Mouse (Mus musculus): ENCODE measurements around the gene Avpr1b.

Gene Avpr1b

DNA sequence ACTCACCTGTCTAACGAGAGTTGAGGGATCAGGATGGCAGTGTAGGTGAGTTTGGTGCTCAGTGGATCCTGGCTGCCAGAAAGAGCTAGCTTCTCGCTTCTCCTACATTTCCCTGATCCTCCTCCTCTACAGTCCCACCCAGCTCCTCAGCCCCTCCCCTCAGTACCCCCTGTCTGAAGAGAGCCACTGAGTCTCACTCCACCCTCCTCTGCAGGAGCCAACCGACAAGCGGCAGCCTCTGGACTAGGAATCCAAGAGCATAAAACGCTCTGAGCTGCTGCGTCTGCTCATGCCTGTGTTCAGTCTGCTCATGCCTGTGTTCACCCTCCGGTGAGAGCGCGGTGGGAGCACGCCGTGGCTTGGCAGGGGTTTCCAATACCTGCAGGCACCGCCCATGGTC, at the start of gene Avpr1b:
Avpr1b (plus strand) TSS at position 335 of the 400 bp plus-strand sequence.
- DNase-seq (ENCODE audit: low spot score), result no peak

DNA sequence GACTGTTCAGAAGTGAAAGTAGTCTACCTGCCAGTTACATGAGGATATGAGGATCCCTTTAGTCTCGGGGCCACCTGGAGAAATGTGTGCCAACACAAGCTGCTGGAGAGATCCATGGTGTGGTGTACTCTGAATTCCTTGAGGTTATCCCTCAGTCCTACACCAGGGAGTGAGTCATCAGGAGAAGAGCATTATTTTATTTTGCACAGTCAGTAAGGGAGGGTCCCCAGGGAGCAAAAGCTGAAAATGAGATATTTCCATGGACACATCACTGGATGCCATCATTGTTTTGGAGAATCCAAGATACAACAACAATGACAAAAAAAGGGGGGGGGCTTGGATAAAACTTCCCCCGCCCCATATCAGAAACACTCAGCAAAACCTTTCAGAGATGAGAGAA, 47.1 kb upstream of the Avpr1b start:
- DNase-seq (ENCODE audit: low spot score), result no peak

GRCm38 (mm10) chr1:131553428-131553827, 45.6 kb upstream of the Avpr1b start:
- no peak for DNase-seq (ENCODE audit: low spot score)

DNA sequence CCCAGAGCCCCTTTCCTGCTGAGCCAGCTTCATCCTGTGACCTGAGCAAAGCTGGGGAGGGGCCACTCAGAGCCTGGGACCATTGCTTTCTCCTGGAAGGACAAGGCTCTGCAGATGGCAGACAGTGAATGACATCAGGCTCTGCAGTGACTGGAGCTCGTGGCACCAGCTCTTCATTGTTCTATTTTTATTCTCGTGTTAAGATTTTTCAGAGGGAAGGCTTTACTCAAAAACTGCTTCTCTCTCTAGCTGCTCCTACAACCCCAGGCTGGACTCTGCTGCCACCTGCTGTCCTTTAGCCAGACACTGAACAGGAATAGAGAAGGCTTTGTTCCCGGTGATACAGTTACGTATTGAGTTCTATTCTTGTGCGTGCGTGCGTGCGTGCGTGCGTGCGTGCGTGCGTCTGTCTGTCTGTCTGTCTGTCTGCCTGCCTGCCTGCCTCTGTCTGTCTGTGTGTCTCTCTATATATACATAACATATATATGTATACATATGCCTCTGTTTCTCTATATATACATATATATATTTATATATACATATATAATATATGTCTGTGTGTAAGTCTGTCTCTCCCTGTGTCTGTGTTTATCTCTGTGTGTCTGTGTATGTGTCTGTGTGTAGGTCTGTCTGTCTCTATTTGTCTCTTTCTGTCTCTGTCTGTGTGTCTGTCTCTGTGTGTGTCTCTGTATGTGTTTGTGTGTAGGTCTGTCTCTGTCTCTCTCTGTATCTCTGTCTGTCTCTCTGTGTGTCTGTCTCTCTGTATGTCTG, 43.8 kb upstream of the Avpr1b start:
- DNase-seq (ENCODE audit: low spot score), result peak; percentile 93

- DNase-seq (ENCODE audit: low spot score), result no peak
Observed at GRCm38 (mm10) chr1:131560500-131560899, 38.5 kb upstream of the Avpr1b start.

DNA sequence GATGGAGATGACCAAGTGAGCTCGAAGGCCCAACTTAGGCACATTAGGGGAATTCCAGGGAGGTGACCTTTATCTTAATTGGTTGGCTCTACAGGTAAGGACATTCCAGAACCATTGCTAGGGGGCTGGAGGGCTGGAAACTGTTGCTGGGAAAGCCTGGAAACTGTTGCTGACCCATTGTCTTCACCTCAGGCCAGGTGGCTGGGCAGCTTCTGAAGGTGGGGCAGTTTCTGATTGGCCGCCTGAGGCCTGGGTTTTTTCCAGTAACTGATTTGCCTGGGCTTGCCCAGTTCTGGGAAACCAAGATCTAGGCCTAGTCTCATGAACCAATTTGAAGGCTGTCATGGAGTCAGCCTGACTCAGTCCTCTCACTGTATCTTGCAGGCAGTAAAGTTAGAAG, 37.0 kb upstream of the Avpr1b start:
- no peak for DNase-seq (ENCODE audit: low spot score)

GRCm38 (mm10) chr1:131566056-131566455, 33.0 kb upstream of the Avpr1b start:
- DNase-seq (ENCODE audit: low spot score), result peak; percentile 34

DNA sequence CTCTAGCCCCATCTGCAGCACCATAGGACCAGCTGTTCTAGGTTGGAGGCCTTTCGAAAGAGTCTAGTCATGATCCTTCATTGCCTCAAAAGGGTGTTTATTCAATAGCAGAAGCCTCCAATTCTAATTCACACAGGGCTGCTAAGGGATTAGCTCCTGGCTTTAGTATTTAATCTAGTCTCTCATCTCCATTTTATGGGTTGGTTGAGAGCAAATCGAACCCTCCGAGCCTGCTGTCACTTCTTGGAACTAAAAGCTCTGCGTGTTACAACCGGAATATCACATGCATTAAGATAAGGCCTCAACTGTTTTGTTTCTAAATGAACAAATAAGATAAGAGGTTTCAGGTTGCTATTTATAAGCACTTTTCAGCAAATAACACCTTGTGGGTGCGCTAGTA, 29.3 kb upstream of the Avpr1b start:
- no peak for DNase-seq (ENCODE audit: low spot score)

GRCm38 (mm10) chr1:131570391-131570790, 28.6 kb upstream of the Avpr1b start:
- no peak for DNase-seq (ENCODE audit: low spot score)

DNA sequence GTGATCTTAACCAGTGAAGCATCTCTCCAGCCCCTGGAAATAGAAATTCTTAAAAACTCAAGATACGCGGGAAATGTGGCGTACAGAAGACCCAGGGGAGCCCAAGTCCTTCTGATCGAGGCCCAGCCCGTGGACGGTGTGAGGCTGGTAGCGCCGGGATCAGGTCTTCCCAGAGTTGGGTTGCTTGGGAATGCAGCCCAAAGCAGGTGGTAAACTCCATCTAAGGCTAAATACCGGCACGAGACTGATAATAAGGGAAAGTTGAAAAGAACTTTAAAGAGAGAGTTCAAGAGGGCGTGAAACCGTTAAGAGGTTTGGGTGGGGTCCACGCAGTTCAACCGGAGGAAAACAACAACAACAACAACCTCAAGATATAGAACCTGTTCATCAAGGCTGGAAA, 25.3 kb upstream of the Avpr1b start:
- peak; percentile 28 for DNase-seq (ENCODE audit: low spot score)

- DNase-seq (ENCODE audit: low spot score), result no peak
Observed at GRCm38 (mm10) chr1:131578943-131579680, 19.9 kb upstream of the Avpr1b start.

DNA sequence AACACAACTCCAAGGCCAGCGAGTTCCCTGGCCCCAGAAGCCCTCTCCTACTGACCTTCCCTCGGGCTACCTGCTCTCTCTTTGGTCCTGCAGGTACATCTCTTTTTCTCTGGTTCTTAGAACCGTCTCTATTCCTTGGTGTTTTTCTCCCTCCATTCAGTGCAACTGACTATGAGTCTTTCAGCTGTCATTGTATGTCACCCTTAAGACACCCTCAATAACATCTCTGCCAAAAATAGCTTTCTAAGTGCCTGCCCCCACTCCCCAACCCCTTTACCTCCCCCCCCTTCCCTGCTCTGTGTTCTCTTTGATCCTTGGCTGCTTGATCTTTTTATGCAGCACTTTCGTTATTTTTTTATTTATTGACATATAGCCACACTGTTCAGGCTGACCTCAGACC, 18.6 kb upstream of the Avpr1b start:
- DNase-seq (ENCODE audit: low spot score), result no peak

DNA sequence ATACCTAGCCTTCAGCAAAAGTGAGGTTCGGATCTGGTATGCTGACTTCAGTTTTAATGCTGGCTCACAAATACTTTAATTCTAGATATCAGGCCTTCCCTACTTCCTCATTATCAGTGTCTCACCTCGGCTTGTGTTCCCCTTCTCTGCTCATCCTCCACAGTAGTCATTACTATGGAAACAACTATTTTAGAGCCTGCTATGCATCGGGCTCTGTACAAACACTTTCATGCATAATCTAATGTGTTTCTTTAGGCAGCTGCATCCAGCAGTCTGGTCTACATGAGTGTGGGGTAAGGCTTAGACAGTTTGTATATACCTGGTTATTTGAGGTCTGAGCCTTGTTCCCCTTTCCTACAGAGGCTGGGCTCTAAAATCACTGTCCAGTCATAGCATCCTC, 15.4 kb upstream of the Avpr1b start:
- no peak for DNase-seq (ENCODE audit: low spot score)

DNA sequence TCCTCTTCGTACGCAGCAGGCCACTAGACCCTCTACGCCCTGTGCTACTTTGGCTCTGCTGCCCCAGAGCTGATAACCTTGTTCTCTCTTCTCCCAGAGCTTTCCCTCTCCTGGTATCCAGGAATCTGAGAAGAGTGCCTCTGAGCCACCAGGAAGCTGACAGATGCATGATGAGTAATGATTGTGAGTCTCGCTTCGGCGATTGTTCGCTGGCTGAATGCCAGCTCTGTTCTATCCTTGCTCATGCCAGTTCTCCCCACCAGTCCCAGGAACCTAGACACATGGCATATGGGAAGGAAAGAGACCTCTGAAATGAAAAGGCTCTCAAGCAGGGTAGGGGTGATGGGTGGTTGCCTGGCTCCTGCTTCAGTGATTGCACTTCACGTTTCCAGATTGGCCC, 12.2 kb upstream of the Avpr1b start:
- DNase-seq (ENCODE audit: low spot score), result no peak

- DNase-seq (ENCODE audit: low spot score), result peak; percentile 31
Observed at GRCm38 (mm10) chr1:131600314-131600713, 1.3 kb downstream of the Avpr1b start.

DNA sequence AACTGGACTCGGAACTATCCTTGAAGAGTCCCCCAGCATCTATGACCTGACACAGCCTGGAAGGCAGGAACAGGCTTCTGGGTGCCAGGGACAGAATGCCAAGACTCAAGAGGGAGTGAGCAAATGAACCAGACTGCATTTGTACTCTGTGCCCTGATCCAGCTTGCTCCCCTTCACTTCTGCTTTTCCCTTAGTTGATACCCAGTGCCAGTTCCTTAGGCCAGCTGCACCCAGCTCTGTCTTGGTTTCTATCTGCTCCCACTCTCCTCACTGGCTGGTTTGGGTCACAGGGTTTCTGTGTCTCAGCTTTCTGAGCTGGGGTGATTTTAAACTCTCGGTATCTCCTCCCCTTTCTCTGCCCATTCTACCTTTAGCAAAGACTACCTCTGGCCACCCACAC, 7.7 kb downstream of the Avpr1b start:
- DNase-seq (ENCODE audit: low spot score), result no peak

- DNase-seq (ENCODE audit: low spot score), result no peak
Observed at GRCm38 (mm10) chr1:131612556-131613155, 13.6 kb downstream of the Avpr1b start.

DNA sequence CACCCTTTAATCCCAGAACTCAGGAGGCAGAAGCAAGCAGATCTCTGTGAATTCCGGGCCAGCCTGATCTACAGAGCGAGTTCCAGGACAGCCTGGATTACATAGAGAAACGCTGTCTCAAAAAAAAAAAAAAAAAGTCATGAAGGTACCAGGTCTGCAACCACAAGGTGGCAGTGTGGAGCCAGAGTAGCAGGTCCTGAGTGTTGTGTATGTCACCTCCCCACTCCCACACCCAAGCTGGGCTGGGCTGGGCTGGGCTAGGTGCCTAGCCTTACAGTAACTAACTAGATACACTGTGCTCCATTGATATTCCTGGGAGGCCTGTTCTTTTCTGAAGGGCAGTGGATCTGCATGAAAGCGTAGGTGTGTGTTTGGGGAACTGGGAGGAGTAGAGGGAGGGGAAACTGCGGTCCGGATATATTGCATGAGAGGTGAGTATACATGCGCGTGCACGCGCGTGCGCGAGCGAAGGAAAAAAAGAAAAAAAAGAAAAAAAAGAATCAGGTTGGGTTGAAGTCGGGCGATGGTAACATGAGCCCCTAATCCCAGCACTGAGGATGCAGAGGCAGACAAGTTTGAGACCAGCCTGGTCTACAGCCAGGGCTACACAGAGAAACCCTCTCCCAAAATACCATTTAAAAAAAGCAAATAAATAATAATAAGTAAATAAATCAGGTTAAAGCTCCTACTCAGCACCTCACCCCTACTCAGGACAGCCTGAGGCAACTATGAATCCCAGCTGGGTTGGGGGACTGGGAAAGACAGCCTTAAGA, 14.5 kb downstream of the Avpr1b start:
- peak; percentile 83 for DNase-seq (ENCODE audit: low spot score)

DNA sequence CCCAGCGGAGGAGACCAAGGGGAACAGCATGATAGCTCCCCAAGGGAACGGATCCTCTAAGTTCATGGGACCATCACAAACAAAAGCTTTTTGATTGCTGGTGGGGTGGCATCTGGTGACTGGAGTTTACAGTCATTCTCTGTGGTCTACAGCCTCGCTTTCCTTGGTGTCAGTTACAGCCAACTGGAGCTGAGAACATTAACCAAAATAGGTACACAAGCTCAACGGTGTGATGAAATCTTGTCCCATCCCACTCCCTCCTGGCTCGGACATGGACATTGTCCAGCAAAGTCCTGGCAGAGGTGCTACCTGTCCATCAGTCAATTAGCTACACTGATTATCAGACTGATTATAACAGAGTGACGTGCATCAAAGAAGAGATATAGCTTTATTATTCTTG, 15.6 kb downstream of the Avpr1b start:
- DNase-seq (ENCODE audit: low spot score), result no peak

GRCm38 (mm10) chr1:131616131-131616530, 17.1 kb downstream of the Avpr1b start:
- DNase-seq (ENCODE audit: low spot score), result no peak

GRCm38 (mm10) chr1:131616546-131617220, 17.6 kb downstream of the Avpr1b start:
- no peak for DNase-seq (ENCODE audit: low spot score)

DNA sequence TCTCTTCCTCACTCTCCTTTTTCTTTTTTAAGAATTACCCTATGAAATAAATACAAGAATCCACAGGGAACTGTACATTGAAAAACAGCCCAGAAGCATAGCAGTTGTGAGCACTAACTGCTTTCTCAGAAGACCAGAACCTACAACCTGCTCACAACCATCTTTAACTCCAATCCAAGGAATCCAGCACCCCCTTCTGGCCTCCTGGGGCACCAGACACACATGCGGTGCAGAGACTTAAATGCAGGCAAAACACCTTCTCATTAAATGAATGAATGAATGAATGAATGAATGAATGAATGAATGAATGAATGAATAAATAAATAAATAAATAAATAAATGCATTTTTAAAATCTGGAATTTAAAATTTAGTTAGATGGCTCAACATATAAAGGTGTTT, 19.5 kb downstream of the Avpr1b start:
- no peak for DNase-seq (ENCODE audit: low spot score)
